Mouse (Mus musculus) hindbrain, embryonic 16.5 days (tissue): ENCODE results near the gene Ppp1r9b. TPM values are rescaled to one million over a fixed set of nuclear protein-coding genes. Genes with fewer than 3 reads are reported as not detected.
"Not testable (repeated sequence)": the region's sequence is repeated elsewhere in the genome, so short reads cannot be mapped to it uniquely, and the experiment has no call there.

Experiments
- ATAC-seq: fragments of 200-750 bp; cut with Nextera tagmentation; 2 replicates; pipeline ENCODE4 v1.8.0; 2017; ENCODE audit warnings: moderate TSS enrichment, moderate library complexity
- H3K27ac ChIP-seq: fragments of 300-500 bp; sonication (generic); 2 replicates; pipeline ENCODE4 v1.5.1; 2014; ENCODE audit warnings: low read depth, mild to moderate bottlenecking, control low read depth, low read length, moderate library complexity
- H3K27me3 ChIP-seq: fragments of 300-500 bp; sonication (generic); replicated peaks from 2 replicates; pipeline ENCODE4 v1.6.1; 2014; ENCODE audit warnings: low read length; ENCODE audit not compliant: control insufficient read depth, insufficient read depth
- H3K36me3 ChIP-seq: fragments of 300-500 bp; sonication (generic); 2 replicates; pipeline ENCODE4 v1.6.1; 2014; ENCODE audit warnings: mild to moderate bottlenecking, low read length, moderate library complexity, mixed read lengths; ENCODE audit not compliant: control insufficient read depth, insufficient read depth
- H3K4me1 ChIP-seq: fragments of 300-500 bp; sonication (generic); 2 replicates; pipeline ENCODE4 v1.6.1; 2014; ENCODE audit warnings: low read depth, low read length; ENCODE audit not compliant: control insufficient read depth, insufficient read depth
- H3K4me2 ChIP-seq: fragments of 300-500 bp; sonication (generic); 2 replicates; pipeline ENCODE4 v1.6.1; 2014; ENCODE audit warnings: mild to moderate bottlenecking, low read length, control low read depth, moderate library complexity
- H3K4me3 ChIP-seq: fragments of 300-500 bp; sonication (generic); 2 replicates; pipeline ENCODE4 v1.5.1; 2014; ENCODE audit warnings: mild to moderate bottlenecking, low read length, control low read depth, moderate library complexity
- H3K9ac ChIP-seq: fragments of 300-500 bp; sonication (generic); 2 replicates; pipeline ENCODE4 v1.6.1; 2014; ENCODE audit warnings: low read depth, mild to moderate bottlenecking, control low read depth, low read length, moderate library complexity
- H3K9me3 ChIP-seq: fragments of 300-500 bp; sonication (generic); 2 replicates; pipeline ENCODE4 v1.6.1; 2014; ENCODE audit warnings: mild to moderate bottlenecking, low read length, moderate library complexity; ENCODE audit not compliant: control insufficient read depth
- WGBS: fragments of 180-500 bp; shearing (Covaris S2); extraction: QIAGEN DNeasy Blood & Tissue Kit; methylation state at CpG from one replicate; pipeline ENCODE4 v1.1.7; 2014; 5-methylcytosine and 5-hydroxymethylcytosine counted together
- polyA plus RNA-seq: library from polyadenylated mRNA; unstranded; fragments of >200 nt; fragmentation: Nextera tagmentation; extraction: Ambion mirVana; gene quantifications from 2 replicates; pipeline ENCODE4 v1.2.1, GENCODE M21; 2015

Gene Ppp1r9b
- polyA plus RNA-seq, 1 experiment from 2014 or later, result 17.8 TPM

GRCm38 (mm10) chr11:94957693-94958064, 33.2 kb upstream of the Ppp1r9b start:
- peak; percentile 32; the same call in 1 of the 2 replicates for ATAC-seq
- no peaks in the 10 kb centered on the region for H3K27me3 ChIP-seq
- WGBS, result 85% methylated on average over 9 of the region's 9 CpGs
- no peak overlapping the region for H3K4me3 ChIP-seq
- H3K9me3 ChIP-seq, result no peaks in the 10 kb centered on the region
- H3K36me3 ChIP-seq, result no peaks in the 10 kb centered on the region
- H3K27ac ChIP-seq, result no peak overlapping the region
- H3K9ac ChIP-seq, result no peak overlapping the region
- peaks cover 3% of the 10 kb centered on the region; the same call in 1 of the 2 replicates for H3K4me1 ChIP-seq
- no peak overlapping the region for H3K4me2 ChIP-seq

- H3K27ac ChIP-seq, result peak overlapping the region; percentile 31; the same call in 1 of the 2 replicates
These were observed 32.6 kb upstream of the Ppp1r9b start for GRCm38 (mm10) chr11:94958065-94958858.

GRCm38 (mm10) chr11:94962534-94963101, 28.2 kb upstream of the Ppp1r9b start:
- Histone ChIP-seq H3K4me3 (no peak overlapping the region), H3K9ac (no peak overlapping the region), H3K27ac (no peak overlapping the region), H3K27me3 (no peaks in the 10 kb centered on the region), H3K4me1 (peaks cover 3% of the 10 kb centered on the region; the same call in 1 of the 2 replicates), H3K4me2 (no peak overlapping the region), H3K9me3 (no peaks in the 10 kb centered on the region), H3K36me3 (no peaks in the 10 kb centered on the region)
- 74% methylated on average over 5 of the region's 5 CpGs for WGBS
- no peak for ATAC-seq

More at GRCm38 (mm10) chr11:94958065-94958858, 32.6 kb upstream of the Ppp1r9b start:
- Histone ChIP-seq H3K9me3 (no peaks in the 10 kb centered on the region), H3K36me3 (no peaks in the 10 kb centered on the region), H3K27me3 (no peaks in the 10 kb centered on the region), H3K4me2 (peak overlapping the region; percentile 18; the same call in 1 of the 2 replicates), H3K4me3 (no peak overlapping the region), H3K4me1 (peaks cover 3% of the 10 kb centered on the region; the same call in 1 of the 2 replicates), H3K9ac (no peak overlapping the region)
- ATAC-seq, result peak; percentile 89
- WGBS, result 19% methylated on average over 8 of the region's 8 CpGs

- no peaks in the 10 kb centered on the region for H3K36me3 ChIP-seq
- H3K9ac ChIP-seq, result no peak within 1 kb of the TSS
- 46% methylated on average over 4 of the region's 4 CpGs for WGBS
- H3K9me3 ChIP-seq, result no peaks in the 10 kb centered on the region
- H3K4me1 ChIP-seq, result no peaks in the 10 kb centered on the region; the same call in 1 of the 2 replicates
- ATAC-seq, result no peak
- H3K27ac ChIP-seq, result no peak within 1 kb of the TSS
- H3K4me2 ChIP-seq, result no peak within 1 kb of the TSS
- H3K27me3 ChIP-seq, result no peaks in the 10 kb centered on the region
- no peak within 1 kb of the TSS for H3K4me3 ChIP-seq
These were observed 23.4 kb upstream of the Ppp1r9b start, which contains the start of gene Hils1 for GRCm38 (mm10) chr11:94967419-94967818. Gene Hils1 (plus strand): TSS chr11:94967593.

GRCm38 (mm10) chr11:94968187-94968586, 22.6 kb upstream of the Ppp1r9b start:
- no peak overlapping the region for H3K4me2 ChIP-seq
- no peak overlapping the region for H3K4me3 ChIP-seq
- H3K4me1 ChIP-seq, result no peaks in the 10 kb centered on the region; the same call in 1 of the 2 replicates
- H3K27me3 ChIP-seq, result no peaks in the 10 kb centered on the region
- no peak for ATAC-seq
- 61% methylated on average over 7 of the region's 7 CpGs for WGBS
- H3K36me3 ChIP-seq, result no peaks in the 10 kb centered on the region
- no peaks in the 10 kb centered on the region for H3K9me3 ChIP-seq
- H3K27ac ChIP-seq, result no peak overlapping the region
- no peak overlapping the region for H3K9ac ChIP-seq

- H3K9ac ChIP-seq, H3K4me2 ChIP-seq, H3K36me3 ChIP-seq, ATAC-seq, H3K27me3 ChIP-seq, H3K27ac ChIP-seq, H3K4me1 ChIP-seq, H3K4me3 ChIP-seq, H3K9me3 ChIP-seq: not testable (repeated sequence)
- WGBS, result 93% methylated on average over 4 of the region's 4 CpGs
These were observed 21.1 kb upstream of the Ppp1r9b start for GRCm38 (mm10) chr11:94969709-94970108.

- Histone ChIP-seq H3K36me3 (no peaks in the 10 kb centered on the region), H3K4me3 (no peak overlapping the region), H3K4me1 (no peaks in the 10 kb centered on the region; the same call in 1 of the 2 replicates), H3K27ac (no peak overlapping the region), H3K4me2 (no peak overlapping the region), H3K9me3 (no peaks in the 10 kb centered on the region), H3K27me3 (no peaks in the 10 kb centered on the region), H3K9ac (no peak overlapping the region)
- peak; percentile 73; the same call in 1 of the 2 replicates for ATAC-seq
- 64% methylated on average over 15 of the region's 15 CpGs for WGBS
These were observed 20.5 kb upstream of the Ppp1r9b start for GRCm38 (mm10) chr11:94970210-94970943.

GRCm38 (mm10) chr11:94971895-94972615, 18.8 kb upstream of the Ppp1r9b start:
- Histone ChIP-seq H3K4me1 (no peaks in the 10 kb centered on the region; the same call in 1 of the 2 replicates), H3K36me3 (no peaks in the 10 kb centered on the region), H3K9ac (no peak overlapping the region; the same call in 1 of the 2 replicates), H3K9me3 (no peaks in the 10 kb centered on the region), H3K27ac (no peak overlapping the region), H3K4me2 (no peak overlapping the region), H3K4me3 (no peak overlapping the region), H3K27me3 (no peaks in the 10 kb centered on the region)
- no peak for ATAC-seq
- 53% methylated on average over 16 of the region's 16 CpGs for WGBS
